In the genomic region with DNA sequence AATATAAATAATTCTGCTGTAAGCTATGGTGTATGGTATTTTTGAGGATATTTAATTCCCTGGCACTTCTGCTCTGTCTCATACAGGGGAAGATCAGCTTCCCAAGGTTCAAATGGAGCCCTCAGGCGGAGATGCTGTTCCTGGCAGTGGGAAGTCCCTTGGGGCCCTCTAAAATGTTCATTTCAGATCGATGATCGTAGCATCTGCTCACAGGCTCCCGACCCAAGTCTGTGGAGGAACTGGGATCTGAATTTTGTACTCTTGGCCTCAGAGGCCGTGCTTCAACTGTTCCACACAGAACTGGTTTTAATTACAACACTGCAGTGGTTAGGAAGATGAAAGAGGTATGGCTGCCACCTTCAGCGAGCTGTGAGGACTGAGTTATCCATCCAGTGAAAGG, we compare ENCODE assay signal across 28 mouse cellular contexts. TPM values are rescaled to one million over a fixed set of nuclear protein-coding genes. Genes with fewer than 3 reads are reported as not detected.
DNase-seq lines count a peak whose midpoint lies in the region; ATAC-seq and TF ChIP-seq lines count a peak whose summit lies in the region.
"Had no signal": no experiment of that assay in that cellular context is flagged by ENCODE, and none has a peak within 500 bp of the region (broad histone marks: within the 10 kb centered on the region; RNA-seq: fewer than 3 reads in every experiment).

No protein-coding gene starts in this region.

- ATAC-seq in hindbrain, embryonic 11.5 days (ENCODE audit: low FRiP score): no peak
- no peak for ATAC-seq in midbrain, embryonic 14.5 days (ENCODE audit: low FRiP score, low TSS enrichment)
- no peak for ATAC-seq in midbrain, embryonic 16.5 days
- 0 out of 2 replicates have a peak, but pooled peaks have one; percentile 11 for ATAC-seq in hindbrain, embryonic 16.5 days
- ATAC-seq in lung, postnatal 0 days: no peak
- ATAC-seq: activated CD4-positive, CD25-positive, alpha-beta regulatory T cell, adult 4 months; forebrain, postnatal 0 days; intestine, embryonic 16.5 days had no signal

- peak; percentile 11 for DNase-seq in hindbrain, embryonic 11.5 days (ENCODE audit: low spot score)
- DNase-seq in hindbrain, embryonic 10.5 days (ENCODE audit: low spot score): no peak
- peak; percentile 36 for DNase-seq in midbrain, embryonic 14.5 days
- peak; percentile 13 for DNase-seq in mesoderm, embryonic 11.5 days (ENCODE audit: low read depth, low spot score)
- no peak for DNase-seq in lung, postnatal 0 days (ENCODE audit: low spot score)
- DNase-seq: adrenal gland, adult 2 months; cerebellum, adult 9-10 months; forebrain, postnatal 0 days; gastrocnemius, postnatal 10 days; kidney, adult 9 months; kidney, postnatal 10 days; lung, postnatal 36 days; right cerebral cortex, postnatal 14 days; thymus, postnatal 4 days had no signal

- H3K27me3 ChIP-seq in hindbrain, embryonic 11.5 days (ENCODE audit: control insufficient read depth, insufficient read depth, low read length): no peaks in the 10 kb centered on the region
- H3K27me3 ChIP-seq in hindbrain, embryonic 10.5 days (ENCODE audit: insufficient read depth, poor library complexity, severe bottlenecking): no peaks in the 10 kb centered on the region
- no peaks in the 10 kb centered on the region for H3K27me3 ChIP-seq in midbrain, embryonic 14.5 days (ENCODE audit: control insufficient read depth, insufficient read depth, low read length)
- H3K27me3 ChIP-seq in midbrain, embryonic 16.5 days (ENCODE audit: control insufficient read depth, insufficient read depth, low read depth, low read length): no peaks in the 10 kb centered on the region
- H3K27me3 ChIP-seq in hindbrain, embryonic 16.5 days (replicated peaks; ENCODE audit: control insufficient read depth, insufficient read depth, low read length): no peaks in the 10 kb centered on the region
- H3K27me3 ChIP-seq in lung, postnatal 0 days (replicated peaks; ENCODE audit: insufficient read depth, low read length): no peaks in the 10 kb centered on the region
- H3K27me3 ChIP-seq: CH12.LX; embryonic facial prominence, embryonic 15.5 days; forebrain, embryonic 12.5 days; heart, embryonic 15.5 days; limb, embryonic 13.5 days; lung, embryonic 15.5 days had no signal

- no peak overlapping the region for H3K9ac ChIP-seq in hindbrain, embryonic 11.5 days (ENCODE audit: low read depth, low read length)
- no peak overlapping the region for H3K9ac ChIP-seq in midbrain, embryonic 14.5 days (replicated peaks; ENCODE audit: low read length)
- no peak overlapping the region for H3K9ac ChIP-seq in midbrain, embryonic 16.5 days (ENCODE audit: low read depth, low read length)
- H3K9ac ChIP-seq in hindbrain, embryonic 16.5 days (ENCODE audit: low read depth, low read length): no peak overlapping the region
- H3K9ac ChIP-seq in lung, postnatal 0 days (replicated peaks; ENCODE audit: low read depth): no peak overlapping the region
- H3K9ac ChIP-seq: embryonic facial prominence, embryonic 15.5 days; forebrain, embryonic 12.5 days; forebrain, postnatal 0 days; heart, embryonic 15.5 days; limb, embryonic 13.5 days; lung, embryonic 15.5 days had no signal

- H3K4me3 ChIP-seq in hindbrain, embryonic 11.5 days (ENCODE audit: low read depth, low read length): no peak overlapping the region
- no peak overlapping the region for H3K4me3 ChIP-seq in hindbrain, embryonic 10.5 days
- no peak overlapping the region for H3K4me3 ChIP-seq in midbrain, embryonic 14.5 days (replicated peaks; ENCODE audit: low read depth, low read length)
- H3K4me3 ChIP-seq in midbrain, embryonic 16.5 days (ENCODE audit: low read depth, low read length): no peak overlapping the region
- no peak overlapping the region for H3K4me3 ChIP-seq in hindbrain, embryonic 16.5 days (ENCODE audit: low read length)
- no peak overlapping the region for H3K4me3 ChIP-seq in lung, postnatal 0 days (ENCODE audit: low read depth, low read length)
- H3K4me3 ChIP-seq: embryonic facial prominence, embryonic 10.5 days; embryonic facial prominence, embryonic 15.5 days; forebrain, embryonic 12.5 days; heart, embryonic 10.5 days; heart, embryonic 15.5 days; left cerebral cortex, adult 2 months; limb, embryonic 13.5 days; lung, embryonic 15.5 days had no signal

- no peak for TF ChIP-seq EP300 in lung, postnatal 0 days (IDR thresholded peaks at IDR 0.05)

- H3K9me3 ChIP-seq in hindbrain, embryonic 11.5 days (ENCODE audit: control insufficient read depth, low read length): no peaks in the 10 kb centered on the region
- no peaks in the 10 kb centered on the region for H3K9me3 ChIP-seq in hindbrain, embryonic 10.5 days
- H3K9me3 ChIP-seq in midbrain, embryonic 14.5 days (ENCODE audit: control insufficient read depth, low read length): no peaks in the 10 kb centered on the region
- no peaks in the 10 kb centered on the region for H3K9me3 ChIP-seq in midbrain, embryonic 16.5 days (replicated peaks; ENCODE audit: control insufficient read depth, low read length, poor library complexity, severe bottlenecking)
- no peaks in the 10 kb centered on the region for H3K9me3 ChIP-seq in hindbrain, embryonic 16.5 days (ENCODE audit: control insufficient read depth, low read length)
- H3K9me3 ChIP-seq in lung, postnatal 0 days (ENCODE audit: low read length): no peaks in the 10 kb centered on the region
- H3K9me3 ChIP-seq: embryonic facial prominence, embryonic 10.5 days; embryonic facial prominence, embryonic 15.5 days; forebrain, embryonic 12.5 days; heart, embryonic 10.5 days; heart, embryonic 15.5 days; limb, embryonic 13.5 days; lung, embryonic 15.5 days had no signal

- TF ChIP-seq CTCF in lung, postnatal 0 days (IDR thresholded peaks at IDR 0.05): no peak

- no peak overlapping the region for H3K27ac ChIP-seq in hindbrain, embryonic 11.5 days (ENCODE audit: low read depth, low read length)
- no peak overlapping the region for H3K27ac ChIP-seq in hindbrain, embryonic 10.5 days
- no peak overlapping the region for H3K27ac ChIP-seq in midbrain, embryonic 14.5 days (replicated peaks; ENCODE audit: low read depth, low read length)
- no peak overlapping the region for H3K27ac ChIP-seq in midbrain, embryonic 16.5 days (ENCODE audit: low read length)
- H3K27ac ChIP-seq in hindbrain, embryonic 16.5 days (ENCODE audit: low read depth, low read length): no peak overlapping the region; the same call in 1 of the 2 replicates
- H3K27ac ChIP-seq in lung, postnatal 0 days (ENCODE audit: low read length): no peak overlapping the region
- H3K27ac ChIP-seq: embryonic facial prominence, embryonic 10.5 days; embryonic facial prominence, embryonic 15.5 days; forebrain, embryonic 12.5 days; heart, embryonic 10.5 days; heart, embryonic 15.5 days; left cerebral cortex, adult 2 months; limb, embryonic 13.5 days; lung, embryonic 15.5 days had no signal

- 71% methylated on average over 6 of the region's 6 CpGs for WGBS in hindbrain, embryonic 11.5 days
- WGBS in hindbrain, embryonic 10.5 days: 74% methylated on average over 6 of the region's 6 CpGs
- WGBS in midbrain, embryonic 14.5 days: 58% methylated on average over 6 of the region's 6 CpGs
- 70% methylated on average over 6 of the region's 6 CpGs for WGBS in midbrain, embryonic 16.5 days
- WGBS in hindbrain, embryonic 16.5 days: 46% methylated on average over 6 of the region's 6 CpGs
- 76% methylated on average over 6 of the region's 6 CpGs for WGBS in lung, postnatal 0 days

- no peaks in the 10 kb centered on the region for H3K36me3 ChIP-seq in hindbrain, embryonic 11.5 days (ENCODE audit: control insufficient read depth, insufficient read depth, low read length)
- no peaks in the 10 kb centered on the region for H3K36me3 ChIP-seq in hindbrain, embryonic 10.5 days
- H3K36me3 ChIP-seq in midbrain, embryonic 14.5 days (ENCODE audit: control insufficient read depth, insufficient read depth, low read length): no peaks in the 10 kb centered on the region
- H3K36me3 ChIP-seq in midbrain, embryonic 16.5 days (ENCODE audit: control insufficient read depth, insufficient read depth, low read length): no peaks in the 10 kb centered on the region
- H3K36me3 ChIP-seq in hindbrain, embryonic 16.5 days (ENCODE audit: control insufficient read depth, insufficient read depth, low read length): no peaks in the 10 kb centered on the region
- H3K36me3 ChIP-seq in lung, postnatal 0 days (ENCODE audit: insufficient read depth, low read length): no peaks in the 10 kb centered on the region
- H3K36me3 ChIP-seq: embryonic facial prominence, embryonic 10.5 days; embryonic facial prominence, embryonic 15.5 days; forebrain, embryonic 12.5 days; heart, embryonic 10.5 days; heart, embryonic 15.5 days; limb, embryonic 13.5 days; lung, embryonic 15.5 days had no signal

- H3K4me2 ChIP-seq in hindbrain, embryonic 11.5 days (replicated peaks; ENCODE audit: low read depth, low read length): no peak overlapping the region
- H3K4me2 ChIP-seq in midbrain, embryonic 14.5 days (ENCODE audit: low read length): no peak overlapping the region
- H3K4me2 ChIP-seq in midbrain, embryonic 16.5 days (ENCODE audit: low read length): no peak overlapping the region
- no peak overlapping the region for H3K4me2 ChIP-seq in hindbrain, embryonic 16.5 days (ENCODE audit: low read length)
- H3K4me2 ChIP-seq in lung, postnatal 0 days (replicated peaks; ENCODE audit: low read depth, low read length): no peak overlapping the region
- H3K4me2 ChIP-seq: embryonic facial prominence, embryonic 15.5 days; forebrain, embryonic 12.5 days; heart, embryonic 15.5 days; limb, embryonic 13.5 days; liver, embryonic 11.5 days; lung, embryonic 15.5 days had no signal

- no peaks in the 10 kb centered on the region for H3K4me1 ChIP-seq in hindbrain, embryonic 11.5 days (replicated peaks; ENCODE audit: control insufficient read depth, insufficient read depth, low read length)
- H3K4me1 ChIP-seq in hindbrain, embryonic 10.5 days (replicated peaks): peaks cover 11% of the 10 kb centered on the region
- peaks cover 12% of the 10 kb centered on the region for H3K4me1 ChIP-seq in midbrain, embryonic 14.5 days (ENCODE audit: control insufficient read depth, insufficient read depth, low read length)
- H3K4me1 ChIP-seq in midbrain, embryonic 16.5 days (ENCODE audit: control insufficient read depth, insufficient read depth, low read length): peaks cover 19% of the 10 kb centered on the region
- H3K4me1 ChIP-seq in hindbrain, embryonic 16.5 days (ENCODE audit: control insufficient read depth, insufficient read depth, low read depth, low read length): peaks cover 13% of the 10 kb centered on the region
- no peaks in the 10 kb centered on the region for H3K4me1 ChIP-seq in lung, postnatal 0 days (ENCODE audit: insufficient read depth, low read depth, low read length)
- H3K4me1 ChIP-seq: embryonic facial prominence, embryonic 15.5 days; heart, embryonic 10.5 days; heart, embryonic 15.5 days; limb, embryonic 13.5 days; lung, embryonic 15.5 days had no signal

RNA-seq across cellular contexts. Expression of a gene that starts 12.5 kb away (rescaled TPM):
- 12.4 and 33.9 TPM in 2 replicates for polyA plus RNA-seq in hindbrain, embryonic 11.5 days (2014; fragmentation: Nextera tagmentation; extraction: Ambion mirVana)
- 9.7 and 15.3 TPM in 2 replicates for polyA plus RNA-seq in hindbrain, embryonic 10.5 days (2016; fragmentation: Nextera tagmentation; extraction: Ambion mirVana)
- polyA plus RNA-seq in midbrain, embryonic 14.5 days (2014; fragmentation: Nextera tagmentation; extraction: Ambion mirVana): 80.1 and 90.7 TPM in 2 replicates
- 94.2 and 110 TPM in 2 replicates for polyA plus RNA-seq in midbrain, embryonic 16.5 days (2015; fragmentation: Nextera tagmentation; extraction: Ambion mirVana)
- polyA plus RNA-seq in hindbrain, embryonic 16.5 days (2015; fragmentation: Nextera tagmentation; extraction: Ambion mirVana): 65.4 and 73.8 TPM in 2 replicates
- polyA plus RNA-seq in lung, postnatal 0 days (2015; fragmentation: Nextera tagmentation; extraction: Ambion mirVana): 1.9 and 2.2 TPM in 2 replicates

Comparison
In these comparisons a context has a peak if more than half of its experiments do, and no peak if none do; other contexts are left out.
1. DNase-seq: peak in hindbrain, embryonic 11.5 days (single experiment), midbrain, embryonic 14.5 days (single experiment) and mesoderm, embryonic 11.5 days (single experiment); none in hindbrain, embryonic 10.5 days (single experiment) and lung, postnatal 0 days (single experiment).